ENCODE assay signal across 8 mouse cellular contexts in the genomic region with DNA sequence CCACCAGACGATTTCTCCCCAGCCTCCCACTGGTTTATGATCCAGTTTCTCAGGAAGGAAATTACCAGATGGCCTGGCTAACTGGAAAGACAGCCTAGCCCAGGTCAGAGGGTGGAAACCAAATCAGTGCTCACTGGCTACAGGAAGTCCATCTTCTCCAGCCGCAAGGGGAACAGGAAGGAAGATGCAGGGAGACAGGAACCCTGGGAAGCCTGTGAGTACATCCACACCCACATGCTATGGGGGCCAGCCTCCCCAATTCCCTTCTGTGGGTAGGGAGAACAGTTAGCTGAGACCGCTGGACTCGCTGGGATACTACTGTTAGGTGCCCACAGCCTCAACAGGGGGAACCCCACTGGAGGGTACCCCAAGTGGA. TPM values are rescaled to one million over a fixed set of nuclear protein-coding genes. Genes with fewer than 3 reads are reported as not detected.
DNase-seq lines count a peak whose midpoint lies in the region; ATAC-seq lines count a peak whose summit lies in the region.
"Had no signal": no experiment of that assay in that cellular context is flagged by ENCODE, and none has a peak within 500 bp of the region (broad histone marks: within the 10 kb centered on the region; RNA-seq: fewer than 3 reads in every experiment).

No protein-coding gene starts in this region.

- H3K27ac ChIP-seq in embryonic facial prominence, embryonic 12.5 days, result peak overlapping the region; percentile 69
- peak overlapping the region; percentile 49 for H3K27ac ChIP-seq in hindbrain, embryonic 16.5 days (ENCODE audit: low read depth, low read length)
- H3K27ac ChIP-seq in lung, embryonic 15.5 days, result peak overlapping the region; percentile 74

- H3K4me1 ChIP-seq in embryonic facial prominence, embryonic 12.5 days, result peaks cover 31% of the 10 kb centered on the region
- peaks cover 28% of the 10 kb centered on the region for H3K4me1 ChIP-seq in hindbrain, embryonic 16.5 days (ENCODE audit: control insufficient read depth, insufficient read depth, low read depth, low read length)
- peaks cover 53% of the 10 kb centered on the region for H3K4me1 ChIP-seq in lung, embryonic 15.5 days

- no peaks in the 10 kb centered on the region for H3K27me3 ChIP-seq in embryonic facial prominence, embryonic 12.5 days
- no peaks in the 10 kb centered on the region for H3K27me3 ChIP-seq in hindbrain, embryonic 16.5 days (replicated peaks; ENCODE audit: control insufficient read depth, insufficient read depth, low read length)
- H3K27me3 ChIP-seq in lung, embryonic 15.5 days, result no peaks in the 10 kb centered on the region

- H3K9me3 ChIP-seq in embryonic facial prominence, embryonic 12.5 days, result no peaks in the 10 kb centered on the region
- H3K9me3 ChIP-seq in hindbrain, embryonic 16.5 days (ENCODE audit: control insufficient read depth, low read length), result no peaks in the 10 kb centered on the region
- H3K9me3 ChIP-seq in lung, embryonic 15.5 days, result no peaks in the 10 kb centered on the region

- no peak overlapping the region for H3K9ac ChIP-seq in embryonic facial prominence, embryonic 12.5 days
- H3K9ac ChIP-seq in hindbrain, embryonic 16.5 days (ENCODE audit: low read depth, low read length), result no peak overlapping the region
- H3K9ac ChIP-seq in lung, embryonic 15.5 days, result no peak overlapping the region

- no peak overlapping the region for H3K4me2 ChIP-seq in embryonic facial prominence, embryonic 12.5 days (replicated peaks)
- no peak overlapping the region for H3K4me2 ChIP-seq in hindbrain, embryonic 16.5 days (ENCODE audit: low read length)
- no peak overlapping the region for H3K4me2 ChIP-seq in lung, embryonic 15.5 days

- no peaks in the 10 kb centered on the region for H3K36me3 ChIP-seq in embryonic facial prominence, embryonic 12.5 days
- no peaks in the 10 kb centered on the region for H3K36me3 ChIP-seq in hindbrain, embryonic 16.5 days (ENCODE audit: control insufficient read depth, insufficient read depth, low read length)
- no peaks in the 10 kb centered on the region; the same call in 1 of the 2 replicates for H3K36me3 ChIP-seq in lung, embryonic 15.5 days

- DNase-seq in MN1 (ENCODE audit: low spot score), result peak; percentile 49
- DNase-seq in urinary bladder, postnatal 4 days (ENCODE audit: low spot score in 2 of 2), result no peak
- no peak for DNase-seq in layer of hippocampus, adult 18-20 months (ENCODE audit: low spot score in 2 of 2)
- DNase-seq in gastrocnemius, adult 8-10 months (ENCODE audit: low spot score in 2 of 2), result no peak

- 70% methylated on average over 4 of the region's 4 CpGs for WGBS in embryonic facial prominence, embryonic 12.5 days
- 71% methylated on average over 4 of the region's 4 CpGs for WGBS in hindbrain, embryonic 16.5 days
- 47% methylated on average over 4 of the region's 4 CpGs for WGBS in lung, embryonic 15.5 days

- no peak for ATAC-seq in embryonic facial prominence, embryonic 12.5 days (ENCODE audit: insufficient number of reproducible peaks, insufficient read depth, low FRiP score, low TSS enrichment)
- no peak for ATAC-seq in hindbrain, embryonic 16.5 days
- no peak for ATAC-seq in lung, embryonic 15.5 days (ENCODE audit: borderline replicate concordance, extremely low read depth, low FRiP score, low TSS enrichment)

- no peak overlapping the region for H3K4me3 ChIP-seq in embryonic facial prominence, embryonic 12.5 days
- no peak overlapping the region for H3K4me3 ChIP-seq in hindbrain, embryonic 16.5 days (ENCODE audit: low read length)
- no peak overlapping the region for H3K4me3 ChIP-seq in lung, embryonic 15.5 days

RNA-seq across cellular contexts. Expression of gene Gpr146, which starts 10.7 kb away (rescaled TPM):
- 1.7 and 1.9 TPM in 2 replicates for polyA plus RNA-seq in embryonic facial prominence, embryonic 12.5 days (2016; fragmentation: Nextera tagmentation; extraction: Ambion mirVana)
- polyA plus RNA-seq in hindbrain, embryonic 16.5 days (2015; fragmentation: Nextera tagmentation; extraction: Ambion mirVana), result 3.1 and 4.0 TPM in 2 replicates
- polyA plus RNA-seq in lung, embryonic 15.5 days (2015; fragmentation: Nextera tagmentation; extraction: Ambion mirVana), result 5.2 and 6.3 TPM in 2 replicates
- total RNA-seq in layer of hippocampus, adult 18-20 months (2021), result 10 to 100 TPM; 10.8 to 12.2 TPM
- total RNA-seq in gastrocnemius, adult 8-10 months (2022), result 10 to 100 TPM; 20.9 to 28.6 (median 25.4) TPM

RNA-seq across cellular contexts. Expression of gene C130050O18Rik, which starts 16.9 kb away (rescaled TPM):
- 0.77 and 1.2 TPM in 2 replicates for polyA plus RNA-seq in embryonic facial prominence, embryonic 12.5 days (2016; fragmentation: Nextera tagmentation; extraction: Ambion mirVana)
- 0.26 and 0.64 TPM in 2 replicates for polyA plus RNA-seq in hindbrain, embryonic 16.5 days (2015; fragmentation: Nextera tagmentation; extraction: Ambion mirVana)
- 0.86 and 1.0 TPM in 2 replicates for polyA plus RNA-seq in lung, embryonic 15.5 days (2015; fragmentation: Nextera tagmentation; extraction: Ambion mirVana)
- total RNA-seq in layer of hippocampus, adult 18-20 months (2021), result under 1 TPM in 1 of 2 experiments, not detected in 1; 0.33 TPM
- under 1 TPM in 2 of 4 experiments, not detected in 2; 0.15 to 0.27 TPM for total RNA-seq in gastrocnemius, adult 8-10 months (2022)

RNA-seq across cellular contexts. Expression of gene Gper1, which starts 34.8 kb away (rescaled TPM):
- polyA plus RNA-seq in embryonic facial prominence, embryonic 12.5 days (2016; fragmentation: Nextera tagmentation; extraction: Ambion mirVana), result 1.6 and 1.8 TPM in 2 replicates
- polyA plus RNA-seq in hindbrain, embryonic 16.5 days (2015; fragmentation: Nextera tagmentation; extraction: Ambion mirVana), result 7.8 and 9.4 TPM in 2 replicates
- 6.1 and 6.6 TPM in 2 replicates for polyA plus RNA-seq in lung, embryonic 15.5 days (2015; fragmentation: Nextera tagmentation; extraction: Ambion mirVana)
- total RNA-seq in layer of hippocampus, adult 18-20 months (2021), result 1 to 10 TPM; 2.0 to 4.2 TPM
- total RNA-seq in gastrocnemius, adult 8-10 months (2022), result under 1 TPM; 0.24 to 0.77 (median 0.61) TPM

RNA-seq across cellular contexts. Expression of gene Cyp2w1, which starts 35.8 kb away (rescaled TPM):
- 2.6 and 4.1 TPM in 2 replicates for polyA plus RNA-seq in embryonic facial prominence, embryonic 12.5 days (2016; fragmentation: Nextera tagmentation; extraction: Ambion mirVana)
- polyA plus RNA-seq in hindbrain, embryonic 16.5 days (2015; fragmentation: Nextera tagmentation; extraction: Ambion mirVana), result not detected in 2 replicates
- polyA plus RNA-seq in lung, embryonic 15.5 days (2015; fragmentation: Nextera tagmentation; extraction: Ambion mirVana), result 0.10 TPM in 1 of 2 replicates, not detected in the other
- not detected for total RNA-seq in layer of hippocampus, adult 18-20 months (2021)
- not detected for total RNA-seq in gastrocnemius, adult 8-10 months (2022)
- total RNA-seq: layer of hippocampus, adult 8-10 months had no signal

RNA-seq across cellular contexts. Expression of gene Cox19, which starts 37.0 kb away (rescaled TPM):
- 110 and 112 TPM in 2 replicates for polyA plus RNA-seq in embryonic facial prominence, embryonic 12.5 days (2016; fragmentation: Nextera tagmentation; extraction: Ambion mirVana)
- 95.1 and 98.6 TPM in 2 replicates for polyA plus RNA-seq in hindbrain, embryonic 16.5 days (2015; fragmentation: Nextera tagmentation; extraction: Ambion mirVana)
- 89.6 and 92.9 TPM in 2 replicates for polyA plus RNA-seq in lung, embryonic 15.5 days (2015; fragmentation: Nextera tagmentation; extraction: Ambion mirVana)
- 10 to 100 TPM; 65.3 to 71.1 TPM for total RNA-seq in layer of hippocampus, adult 18-20 months (2021)
- total RNA-seq in gastrocnemius, adult 8-10 months (2022), result 10 to 100 TPM; 46.5 to 60.3 (median 57.4) TPM
